In genomic region chr6:117840686-117841510, GRCm38 (mm10) we compare ENCODE assay signal across 8 mouse cellular contexts. TPM values are rescaled to one million over a fixed set of nuclear protein-coding genes. Genes with fewer than 3 reads are reported as not detected.
DNase-seq lines count a peak whose midpoint lies in the region; ATAC-seq and TF ChIP-seq lines count a peak whose summit lies in the region.

Gene Zfp637 (plus strand): TSS chr6:117841180.

- peak; percentile 76 for DNase-seq in CH12.LX (ENCODE audit: extremely low read depth)
- peak; percentile 82 for DNase-seq in c-Kit-positive CD71-positive TER-119-positive erythroid progenitor cells, embryonic 14.5 days (ENCODE audit: low spot score)
- peak; percentile 94 for DNase-seq in heart, postnatal 0 days (ENCODE audit: low spot score)
- DNase-seq in kidney, postnatal 4 days: peak; percentile 95 to 97
- peak; percentile 93 for DNase-seq in testis, postnatal 10 days (ENCODE audit: low spot score)

- no peak for TF ChIP-seq EP300 in CH12.LX (IDR thresholded peaks at IDR 0.05; ENCODE audit: low read length)
- no peak for TF ChIP-seq EP300 in heart, postnatal 0 days (IDR thresholded peaks at IDR 0.05; ENCODE audit: low read depth)

- H3K27me3 ChIP-seq in CH12.LX (replicated peaks): peaks cover 30% of the 10 kb centered on the region
- H3K27me3 ChIP-seq in forebrain, embryonic 12.5 days: 0 out of 2 replicates have a peak, but pooled peaks cover 1% of the 10 kb centered on the region
- no peaks in the 10 kb centered on the region for H3K27me3 ChIP-seq in heart, postnatal 0 days (ENCODE audit: control insufficient read depth, insufficient read depth, low read length)
- H3K27me3 ChIP-seq in liver, embryonic 16.5 days (ENCODE audit: control insufficient read depth, insufficient read depth, low read depth, low read length): no peaks in the 10 kb centered on the region
- H3K27me3 ChIP-seq in neural tube, embryonic 14.5 days (ENCODE audit: control insufficient read depth, insufficient read depth, low read length): no peaks in the 10 kb centered on the region

- peak; percentile 79 for TF ChIP-seq POLR2A in CH12.LX (IDR thresholded peaks at IDR 0.05; ENCODE audit: low read depth, low read length)

- peak within 1 kb of the TSS; percentile 72 to 98 (median 80) for H3K4me3 ChIP-seq in CH12.LX (replicated peaks in 1 of 3; ENCODE audit: low read depth in 2 of 3, low read length in 2 of 3, poor library complexity in 1 of 3)
- H3K4me3 ChIP-seq in forebrain, embryonic 12.5 days (replicated peaks): peak within 1 kb of the TSS; percentile 88
- peak within 1 kb of the TSS; percentile 81 for H3K4me3 ChIP-seq in heart, postnatal 0 days (ENCODE audit: low read depth, low read length)
- H3K4me3 ChIP-seq in liver, embryonic 16.5 days (ENCODE audit: low read depth, low read length): peak within 1 kb of the TSS; percentile 97
- peak within 1 kb of the TSS; percentile 92 for H3K4me3 ChIP-seq in neural tube, embryonic 14.5 days (ENCODE audit: low read depth, low read length)

- H3K36me3 ChIP-seq in CH12.LX (replicated peaks in 1 of 2; ENCODE audit: control insufficient read depth in 1 of 2, insufficient read depth in 1 of 2, low read length in 1 of 2): peaks cover 12 to 24% of the 10 kb centered on the region in 2 experiments
- H3K36me3 ChIP-seq in forebrain, embryonic 12.5 days (replicated peaks): peaks cover 29% of the 10 kb centered on the region
- H3K36me3 ChIP-seq in heart, postnatal 0 days (replicated peaks; ENCODE audit: control insufficient read depth, insufficient read depth, low read length): peaks cover 30% of the 10 kb centered on the region
- H3K36me3 ChIP-seq in liver, embryonic 16.5 days (ENCODE audit: control insufficient read depth, insufficient read depth): peaks cover 11% of the 10 kb centered on the region
- peaks cover 26% of the 10 kb centered on the region for H3K36me3 ChIP-seq in neural tube, embryonic 14.5 days (ENCODE audit: control insufficient read depth, insufficient read depth, low read length)

- peaks cover 0 to 9% of the 10 kb centered on the region in 2 experiments; a peak in 2 of 4 replicates for H3K4me1 ChIP-seq in CH12.LX (ENCODE audit: control insufficient read depth in 1 of 2, insufficient read depth in 2 of 2)
- peaks cover 13% of the 10 kb centered on the region for H3K4me1 ChIP-seq in forebrain, embryonic 12.5 days
- H3K4me1 ChIP-seq in heart, postnatal 0 days (ENCODE audit: control insufficient read depth, insufficient read depth): 0 out of 2 replicates have a peak, but pooled peaks cover 2% of the 10 kb centered on the region
- H3K4me1 ChIP-seq in liver, embryonic 16.5 days (ENCODE audit: control insufficient read depth, low read depth, low read length): peaks cover 32% of the 10 kb centered on the region
- H3K4me1 ChIP-seq in neural tube, embryonic 14.5 days (ENCODE audit: control insufficient read depth, insufficient read depth, low read length): peaks cover 7% of the 10 kb centered on the region

- under 1% methylated on average over 66 of the region's 66 CpGs for WGBS in forebrain, embryonic 12.5 days
- under 1% methylated on average over 64 of the region's 66 CpGs for WGBS in heart, postnatal 0 days
- under 1% methylated on average over 66 of the region's 66 CpGs for WGBS in liver, embryonic 16.5 days (ENCODE audit: insufficient replicate concordance)
- WGBS in neural tube, embryonic 14.5 days: under 1% methylated on average over 66 of the region's 66 CpGs

- peak within 1 kb of the TSS; percentile 70 for H3K4me2 ChIP-seq in CH12.LX (ENCODE audit: insufficient read depth, low read depth, poor library complexity, severe bottlenecking)
- H3K4me2 ChIP-seq in forebrain, embryonic 12.5 days: peak within 1 kb of the TSS; percentile 67
- peak within 1 kb of the TSS; percentile 75 for H3K4me2 ChIP-seq in heart, postnatal 0 days (ENCODE audit: low read depth, low read length)
- peak within 1 kb of the TSS; percentile 84 for H3K4me2 ChIP-seq in liver, embryonic 16.5 days (ENCODE audit: low read depth, low read length)
- H3K4me2 ChIP-seq in neural tube, embryonic 14.5 days (ENCODE audit: low read depth, low read length): peak within 1 kb of the TSS; percentile 73

- peak within 1 kb of the TSS; percentile 26 for H3K27ac ChIP-seq in CH12.LX (ENCODE audit: insufficient read depth, low read depth)
- peak within 1 kb of the TSS; percentile 96 for H3K27ac ChIP-seq in forebrain, embryonic 12.5 days
- peak within 1 kb of the TSS; percentile 86 for H3K27ac ChIP-seq in heart, postnatal 0 days (ENCODE audit: low read depth)
- peak within 1 kb of the TSS; percentile 92 for H3K27ac ChIP-seq in liver, embryonic 16.5 days (ENCODE audit: low read length)
- peak within 1 kb of the TSS; percentile 97 for H3K27ac ChIP-seq in neural tube, embryonic 14.5 days (ENCODE audit: low read depth, low read length)

- no peaks in the 10 kb centered on the region for H3K9me3 ChIP-seq in CH12.LX (replicated peaks; ENCODE audit: low read length)
- no peaks in the 10 kb centered on the region for H3K9me3 ChIP-seq in forebrain, embryonic 12.5 days
- H3K9me3 ChIP-seq in heart, postnatal 0 days (replicated peaks; ENCODE audit: control insufficient read depth, low read length): no peaks in the 10 kb centered on the region
- H3K9me3 ChIP-seq in liver, embryonic 16.5 days (replicated peaks; ENCODE audit: control insufficient read depth, low read length): no peaks in the 10 kb centered on the region
- H3K9me3 ChIP-seq in neural tube, embryonic 14.5 days (ENCODE audit: control insufficient read depth, low read length): no peaks in the 10 kb centered on the region

- TF ChIP-seq CTCF in CH12.LX (conservative IDR thresholded peaks at IDR 0.05 in 1 of 2, IDR thresholded peaks at IDR 0.05 in 1 of 2; ENCODE audit: low read depth in 2 of 2, low read length in 2 of 2): peak in 1 of 2 experiments; percentile 71; a peak in 2 of 4 replicates
- peak; percentile 66 for TF ChIP-seq CTCF in heart, postnatal 0 days (IDR thresholded peaks at IDR 0.05; ENCODE audit: low read depth)

- in situ Hi-C loops in CH12.LX (cut with MboI; ENCODE audit: low pct_ligation_motif_present, low pct_unique_long_range_greater_than_20kb, low sequenced_read_pairs): no loop called here

- dilution Hi-C loops in CH12.LX (cut with MboI; ENCODE audit: extremely low pct_ligation_motif_present, extremely low pct_unique_long_range_greater_than_20kb, low sequenced_read_pairs): no loop called here

- peak within 1 kb of the TSS; percentile 68 for H3K9ac ChIP-seq in CH12.LX (ENCODE audit: insufficient read depth, low read depth)
- H3K9ac ChIP-seq in forebrain, embryonic 12.5 days: peak within 1 kb of the TSS; percentile 97
- H3K9ac ChIP-seq in heart, postnatal 0 days (replicated peaks; ENCODE audit: low read depth, low read length): peak within 1 kb of the TSS; percentile 89
- peak within 1 kb of the TSS; percentile 95 for H3K9ac ChIP-seq in liver, embryonic 16.5 days (ENCODE audit: low read depth, low read length)
- H3K9ac ChIP-seq in neural tube, embryonic 14.5 days (replicated peaks; ENCODE audit: low read depth, low read length): peak within 1 kb of the TSS; percentile 99

- peak; percentile 97 for ATAC-seq in forebrain, embryonic 12.5 days (ENCODE audit: low FRiP score)
- peak; percentile 96 for ATAC-seq in heart, postnatal 0 days (ENCODE audit: insufficient read depth, low read depth)
- peak; percentile 94 for ATAC-seq in liver, embryonic 16.5 days (ENCODE audit: low read depth)
- ATAC-seq in neural tube, embryonic 14.5 days (ENCODE audit: low read depth): peak; percentile 97

- H3K79me2 ChIP-seq in CH12.LX (replicated peaks; ENCODE audit: control insufficient read depth, extremely low read depth, insufficient read depth, poor library complexity, severe bottlenecking): no peaks in the 10 kb centered on the region

- peak; percentile 63 for TF ChIP-seq RAD21 in CH12.LX (IDR thresholded peaks at IDR 0.05; ENCODE audit: low read depth, low read length)

TF ChIP-seq in CH12.LX, 34 proteins besides CTCF, POLR2A, EP300 and RAD21 (continues in another document):
- TF ChIP-seq POLR2AphosphoS2 (IDR thresholded peaks at IDR 0.05; ENCODE audit: low read depth, low read length): no peak
- TF ChIP-seq RCOR1 (conservative IDR thresholded peaks at IDR 0.05; ENCODE audit: low read depth, low read length): no peak
- TF ChIP-seq USF2 (conservative IDR thresholded peaks at IDR 0.05; ENCODE audit: low read depth, low read length): no peak
- peak; percentile 62 for TF ChIP-seq ELF1 (IDR thresholded peaks at IDR 0.05; ENCODE audit: low read depth, low read length)
- peak; percentile 60; the same call in 1 of the 2 replicates for TF ChIP-seq UBTF (IDR thresholded peaks at IDR 0.05; ENCODE audit: low read depth, low read length)
- TF ChIP-seq HCFC1 (IDR thresholded peaks at IDR 0.05; ENCODE audit: low read depth, low read length): peak; percentile 98
- peak; percentile 60; the same call in 1 of the 2 replicates for TF ChIP-seq NELFE (IDR thresholded peaks at IDR 0.05; ENCODE audit: low read depth, low read length)
- no peak; the same call in 1 of the 2 replicates for TF ChIP-seq BHLHE40 (IDR thresholded peaks at IDR 0.05; ENCODE audit: low read depth, low read length)
- TF ChIP-seq ZMIZ1 (IDR thresholded peaks at IDR 0.05; ENCODE audit: low read depth, low read length): peak; percentile 80
- TF ChIP-seq ZNF384 (IDR thresholded peaks at IDR 0.05; ENCODE audit: low read depth, low read length): no peak
- no peak for TF ChIP-seq MAFK (IDR thresholded peaks at IDR 0.05; ENCODE audit: insufficient replicate concordance, low read length)
- TF ChIP-seq JUN (IDR thresholded peaks at IDR 0.05; ENCODE audit: insufficient read depth, low read depth, low read length): no peak
- no peak for TF ChIP-seq JUND (conservative IDR thresholded peaks at IDR 0.05; ENCODE audit: low read depth, low read length)
- TF ChIP-seq SMC3 (IDR thresholded peaks at IDR 0.05; ENCODE audit: low read depth, low read length): peak; percentile 61
- no peak for TF ChIP-seq USF1 (IDR thresholded peaks at IDR 0.05; ENCODE audit: low read depth, low read length)
- peak; percentile 67; the same call in 1 of the 2 replicates for TF ChIP-seq GABPA (IDR thresholded peaks at IDR 0.05; ENCODE audit: insufficient replicate concordance, low read depth, low read length)
- peak; percentile 8; the same call in 1 of the 2 replicates for TF ChIP-seq MYC (IDR thresholded peaks at IDR 0.05; ENCODE audit: low read depth, low read length)

RNA-seq across cellular contexts. Expression of gene Zfp637, which starts in this region (rescaled TPM):
- 19.7 and 21.7 TPM in 2 replicates for total RNA-seq in CH12.LX (2012; rRNA removed)
- total RNA-seq in CH12.LX (2014; rRNA removed): 18.7 and 21.3 TPM in 2 replicates
- polyA plus RNA-seq in CH12.LX (2012; ENCODE audit: insufficient read length, low read depth): 11.9 and 12.5 TPM in 2 replicates
- polyA plus RNA-seq in forebrain, embryonic 12.5 days (2016; fragmentation: Nextera tagmentation; extraction: Ambion mirVana): 127 and 136 TPM in 2 replicates
- total RNA-seq in heart, postnatal 0 days (2014; rRNA removed; ENCODE audit: low replicate concordance): 47.3 and 52.9 TPM in 2 replicates
- 67.6 and 74.0 TPM in 2 replicates for polyA plus RNA-seq in heart, postnatal 0 days (2015; fragmentation: Nextera tagmentation; extraction: Ambion mirVana)
- 28.9 and 30.6 TPM in 2 replicates for polyA plus RNA-seq in liver, embryonic 16.5 days (2015; fragmentation: Nextera tagmentation; extraction: Ambion mirVana)
- polyA plus RNA-seq in neural tube, embryonic 14.5 days (2014; fragmentation: Nextera tagmentation; extraction: Ambion mirVana): 147 and 150 TPM in 2 replicates

Comparison
In these comparisons a context has a peak if more than half of its experiments do, and no peak if none do; other contexts are left out.
1. Peak in every context shown above with its lines: DNase-seq, ATAC-seq, H3K4me3 ChIP-seq and H3K27ac ChIP-seq.
2. H3K27ac ChIP-seq: peak in every context shown above with its lines; median percentile 97 in neural tube, embryonic 14.5 days; 96 in forebrain, embryonic 12.5 days; 92 in liver, embryonic 16.5 days; 86 in heart, postnatal 0 days; 26 in CH12.LX.